Mouse (Mus musculus) myocyte (in vitro differentiated cells): ENCODE results near the gene Vcp. TPM values are rescaled to one million over a fixed set of nuclear protein-coding genes. Genes with fewer than 3 reads are reported as not detected.
A peak's percentile ranks its signal among the peaks of the same experiment; 100 is the strongest.
"Not testable (repeated sequence)": the region's sequence is repeated elsewhere in the genome, so short reads cannot be mapped to it uniquely, and the experiment has no call there.

ENCODE experiments used
- H3K27me3 ChIP-seq: one replicate; pipeline ENCODE4 v1.6.1; 2011; ENCODE audit not compliant: control insufficient read depth, insufficient read depth, insufficient read length
- H3K36me3 ChIP-seq: one replicate; pipeline ENCODE4 v1.6.1; 2011; ENCODE audit not compliant: control insufficient read depth, insufficient read depth
- H3K4me2 ChIP-seq: one replicate; pipeline ENCODE4 v1.6.1; 2011; ENCODE audit warnings: low read depth, control low read depth
- H3K4me3 ChIP-seq: one replicate; pipeline ENCODE4 v1.5.1; 2011; ENCODE audit warnings: mild to moderate bottlenecking, control low read depth, moderate library complexity
- H3K79me2 ChIP-seq: one replicate; pipeline ENCODE4 v1.6.1; 2011; ENCODE audit not compliant: control insufficient read depth, insufficient read depth
- H3ac ChIP-seq: one replicate; pipeline ENCODE4 v1.6.1; 2011; ENCODE audit not compliant: control insufficient read depth, insufficient read length
- CEBPB ChIP-seq: IDR thresholded peaks from 2 replicates; pipeline ENCODE4 v1.6.1; 2011; ENCODE audit warnings: mild to moderate bottlenecking, moderate library complexity; ENCODE audit not compliant: poor library complexity, insufficient read depth, severe bottlenecking
- E2F4 ChIP-seq: IDR thresholded peaks from one replicate; pipeline ENCODE4 v1.6.1; 2011; ENCODE audit warnings: mild to moderate bottlenecking, control low read depth, moderate library complexity; ENCODE audit not compliant: insufficient read depth
- MAX ChIP-seq: IDR thresholded peaks from one replicate; pipeline ENCODE4 v1.6.1; 2011; ENCODE audit warnings: low read depth, mild to moderate bottlenecking, control low read depth
- MYOD1 ChIP-seq, 3 experiments: IDR thresholded peaks; one replicate each; pipeline ENCODE4 v1.6.1; 2011; ENCODE audit warnings: control low read depth in 2 of 3, low read depth in 2 of 3, mild to moderate bottlenecking in 2 of 3, moderate library complexity in 1 of 3; ENCODE audit not compliant: insufficient read length in 2 of 3, control insufficient read depth in 1 of 3
- MYOG ChIP-seq, 3 experiments: IDR thresholded peaks; one replicate each; pipeline ENCODE4 v1.6.1; 2011; ENCODE audit warnings: control low read depth in 2 of 3, low read depth in 2 of 3, mild to moderate bottlenecking in 2 of 3; ENCODE audit not compliant: insufficient read length in 2 of 3, control insufficient read depth in 1 of 3, insufficient read depth in 1 of 3
- POLR2A ChIP-seq: IDR thresholded peaks from one replicate; pipeline ENCODE4 v1.6.1; 2011; ENCODE audit warnings: low read depth, mild to moderate bottlenecking, control low read depth, moderate library complexity; ENCODE audit not compliant: insufficient read length
- POLR2AphosphoS2 ChIP-seq: IDR thresholded peaks from one replicate; pipeline ENCODE4 v1.6.1; 2011; ENCODE audit warnings: low read depth, control low read depth; ENCODE audit not compliant: insufficient read length
- REST ChIP-seq: IDR thresholded peaks from one replicate; pipeline ENCODE4 v1.6.1; 2011; ENCODE audit warnings: mild to moderate bottlenecking, control low read depth, moderate library complexity; ENCODE audit not compliant: insufficient read depth, insufficient read length
- SRF ChIP-seq: IDR thresholded peaks from one replicate; pipeline ENCODE4 v1.6.1; 2011; ENCODE audit warnings: low read depth; ENCODE audit not compliant: control insufficient read depth, insufficient read length
- TCF12 ChIP-seq: IDR thresholded peaks from one replicate; pipeline ENCODE4 v1.6.1; 2011; ENCODE audit warnings: mild to moderate bottlenecking, control low read depth; ENCODE audit not compliant: poor library complexity, insufficient read depth, severe bottlenecking
- TCF3 ChIP-seq: IDR thresholded peaks from one replicate; pipeline ENCODE4 v1.6.1; 2011; ENCODE audit warnings: low read depth, control low read depth; ENCODE audit not compliant: insufficient read length
- USF1 ChIP-seq: IDR thresholded peaks from one replicate; pipeline ENCODE4 v1.6.1; 2011; ENCODE audit warnings: low read depth, mild to moderate bottlenecking, control low read depth, moderate library complexity
- polyA plus RNA-seq: library from polyadenylated mRNA; unstranded; fragments of >200 nt; fragmentation: generic; extraction: Trizol; gene quantifications from one replicate; pipeline ENCODE4 v1.2.1, GENCODE M21; 2012; ENCODE audit warnings: missing spikeins

The Vcp gene
- polyA plus RNA-seq = 334 TPM

GRCm38 (mm10) chr4:43000141-43000986, at the start of gene Vcp:
Gene Vcp (minus strand): TSS chr4:43000507.
- peak within 1 kb of the TSS; percentile 81 for H3K4me2 ChIP-seq
- H3K79me2 ChIP-seq = peaks cover 43% of the 10 kb centered on the region
- H3K27me3 ChIP-seq = not testable (repeated sequence)
- H3K36me3 ChIP-seq = peaks cover 13% of the 10 kb centered on the region
- peak within 1 kb of the TSS; percentile 43 for H3K4me3 ChIP-seq
- peak within 1 kb of the TSS; percentile 25 for H3ac ChIP-seq
- TF ChIP-seq POLR2A = peak; percentile 24

GRCm38 (mm10) chr4:43047231-43047630, 46.9 kb upstream of the Vcp start:
- peak overlapping the region; percentile 63 for H3K4me2 ChIP-seq
- H3ac ChIP-seq = no peak overlapping the region
- no peak for TF ChIP-seq MYOG (IDR thresholded peaks at IDR 0.05; ENCODE audit: control insufficient read depth in 1 of 3, insufficient read depth in 1 of 3, insufficient read length in 2 of 3, low read depth in 2 of 3)
- TF ChIP-seq POLR2A = no peak
- TF ChIP-seq TCF3 = no peak
- TF ChIP-seq REST = no peak
- TF ChIP-seq POLR2AphosphoS2 = no peak
- no peak for TF ChIP-seq MYOD1 (IDR thresholded peaks at IDR 0.05; ENCODE audit: control insufficient read depth in 1 of 3, insufficient read length in 2 of 3, low read depth in 2 of 3)
- TF ChIP-seq CEBPB = no peak
- no peak for TF ChIP-seq TCF12
- no peak for TF ChIP-seq MAX
- no peak for TF ChIP-seq SRF
- TF ChIP-seq USF1 = no peak
- no peak overlapping the region for H3K4me3 ChIP-seq
- no peaks in the 10 kb centered on the region for H3K79me2 ChIP-seq
- H3K36me3 ChIP-seq = no peaks in the 10 kb centered on the region
- H3K27me3 ChIP-seq = no peaks in the 10 kb centered on the region

GRCm38 (mm10) chr4:43046607-43047006, 46.3 kb upstream of the Vcp start:
- H3K27me3 ChIP-seq = no peaks in the 10 kb centered on the region
- H3K36me3 ChIP-seq = no peaks in the 10 kb centered on the region
- H3K79me2 ChIP-seq = no peaks in the 10 kb centered on the region
- no peak for TF ChIP-seq CEBPB
- TF ChIP-seq MAX = no peak
- no peak for TF ChIP-seq TCF3
- peak overlapping the region; percentile 63 for H3K4me2 ChIP-seq
- peak overlapping the region; percentile 28 for H3K4me3 ChIP-seq
- H3ac ChIP-seq = no peak overlapping the region

GRCm38 (mm10) chr4:43045659-43046302, 45.5 kb upstream of the Vcp start, which contains the start of gene Fam214b:
Gene Fam214b (minus strand): TSS chr4:43046220.
- TF ChIP-seq USF1 (peak; percentile 16), CEBPB (no peak), E2F4 (no peak)
- H3K36me3 ChIP-seq = no peaks in the 10 kb centered on the region

GRCm38 (mm10) chr4:43045285-43045658, 45.0 kb upstream of the Vcp start:
- no peaks in the 10 kb centered on the region for H3K27me3 ChIP-seq
- no peaks in the 10 kb centered on the region for H3K36me3 ChIP-seq
- H3ac ChIP-seq = no peak overlapping the region
- TF ChIP-seq TCF3 (no peak), MAX (no peak), MYOG (IDR thresholded peaks at IDR 0.05; ENCODE audit: control insufficient read depth in 1 of 3, insufficient read depth in 1 of 3, insufficient read length in 2 of 3, low read depth in 2 of 3) (no peak), CEBPB (no peak), POLR2A (no peak), TCF12 (no peak), REST (no peak), POLR2AphosphoS2 (no peak), USF1 (no peak), E2F4 (no peak)
- peak overlapping the region; percentile 28 for H3K4me3 ChIP-seq
- H3K79me2 ChIP-seq = no peaks in the 10 kb centered on the region
- H3K4me2 ChIP-seq = peak overlapping the region; percentile 79

More at GRCm38 (mm10) chr4:43045659-43046302, 45.5 kb upstream of the Vcp start, which contains the start of gene Fam214b:
- Histone ChIP-seq H3K79me2 (no peaks in the 10 kb centered on the region), H3K27me3 (no peaks in the 10 kb centered on the region), H3K4me3 (peak within 1 kb of the TSS; percentile 28), H3ac (no peak within 1 kb of the TSS), H3K4me2 (peak within 1 kb of the TSS; percentile 79)
